Mouse (Mus musculus) hindbrain, embryonic 16.5 days (tissue): ENCODE data around the gene Tmem151a. TPM values are rescaled to one million over a fixed set of nuclear protein-coding genes. Genes with fewer than 3 reads are reported as not detected.

Experiments
- ATAC-seq: fragments of 200-750 bp; cut with Nextera tagmentation; 2 replicates; pipeline ENCODE4 v1.8.0; 2017; ENCODE audit warnings: moderate TSS enrichment, moderate library complexity
- H3K27ac ChIP-seq: fragments of 300-500 bp; sonication (generic); 2 replicates; pipeline ENCODE4 v1.5.1; 2014; ENCODE audit warnings: low read depth, mild to moderate bottlenecking, control low read depth, low read length, moderate library complexity
- H3K27me3 ChIP-seq: fragments of 300-500 bp; sonication (generic); replicated peaks from 2 replicates; pipeline ENCODE4 v1.6.1; 2014; ENCODE audit warnings: low read length; ENCODE audit not compliant: control insufficient read depth, insufficient read depth
- H3K36me3 ChIP-seq: fragments of 300-500 bp; sonication (generic); 2 replicates; pipeline ENCODE4 v1.6.1; 2014; ENCODE audit warnings: mild to moderate bottlenecking, low read length, moderate library complexity, mixed read lengths; ENCODE audit not compliant: control insufficient read depth, insufficient read depth
- H3K4me1 ChIP-seq: fragments of 300-500 bp; sonication (generic); 2 replicates; pipeline ENCODE4 v1.6.1; 2014; ENCODE audit warnings: low read depth, low read length; ENCODE audit not compliant: control insufficient read depth, insufficient read depth
- H3K4me2 ChIP-seq: fragments of 300-500 bp; sonication (generic); 2 replicates; pipeline ENCODE4 v1.6.1; 2014; ENCODE audit warnings: mild to moderate bottlenecking, low read length, control low read depth, moderate library complexity
- H3K4me3 ChIP-seq: fragments of 300-500 bp; sonication (generic); 2 replicates; pipeline ENCODE4 v1.5.1; 2014; ENCODE audit warnings: mild to moderate bottlenecking, low read length, control low read depth, moderate library complexity
- H3K9ac ChIP-seq: fragments of 300-500 bp; sonication (generic); 2 replicates; pipeline ENCODE4 v1.6.1; 2014; ENCODE audit warnings: low read depth, mild to moderate bottlenecking, control low read depth, low read length, moderate library complexity
- H3K9me3 ChIP-seq: fragments of 300-500 bp; sonication (generic); 2 replicates; pipeline ENCODE4 v1.6.1; 2014; ENCODE audit warnings: mild to moderate bottlenecking, low read length, moderate library complexity; ENCODE audit not compliant: control insufficient read depth
- WGBS: fragments of 180-500 bp; shearing (Covaris S2); extraction: QIAGEN DNeasy Blood & Tissue Kit; methylation state at CpG from one replicate; pipeline ENCODE4 v1.1.7; 2014; 5-methylcytosine and 5-hydroxymethylcytosine counted together
- polyA plus RNA-seq: library from polyadenylated mRNA; unstranded; fragments of >200 nt; fragmentation: Nextera tagmentation; extraction: Ambion mirVana; gene quantifications from 2 replicates; pipeline ENCODE4 v1.2.1, GENCODE M21; 2015

Tmem151a gene
- polyA plus RNA-seq, 1 experiment from 2014 or later, result 49.0 TPM

- no peak for ATAC-seq
- Histone ChIP-seq H3K4me1 (peaks cover 8% of the 10 kb centered on the region), H3K27me3 (peaks cover 35% of the 10 kb centered on the region), H3K9me3 (no peaks in the 10 kb centered on the region), H3K4me2 (peak overlapping the region; percentile 5; the same call in 1 of the 2 replicates), H3K9ac (no peak overlapping the region; the same call in 1 of the 2 replicates), H3K4me3 (no peak overlapping the region), H3K36me3 (peaks cover 4% of the 10 kb centered on the region), H3K27ac (no peak overlapping the region)
- 30% methylated on average over 25 of the region's 25 CpGs for WGBS
Measured at GRCm38 (mm10) chr19:5052166-5052822, 33.0 kb downstream of the Tmem151a start.

GRCm38 (mm10) chr19:5051515-5051914 lies 33.8 kb downstream of the Tmem151a start:
- H3K27me3 ChIP-seq, result peaks cover 35% of the 10 kb centered on the region

GRCm38 (mm10) chr19:5051031-5051430 lies 34.3 kb downstream of the Tmem151a start:
- ATAC-seq, result no peak
- H3K4me2 ChIP-seq, result peak overlapping the region; percentile 36
- H3K4me1 ChIP-seq, result peaks cover 8% of the 10 kb centered on the region
- no peak overlapping the region for H3K4me3 ChIP-seq
- 9% methylated on average over 17 of the region's 17 CpGs for WGBS
- H3K9me3 ChIP-seq, result no peaks in the 10 kb centered on the region
- H3K36me3 ChIP-seq, result peaks cover 14% of the 10 kb centered on the region
- H3K9ac ChIP-seq, result no peak overlapping the region; the same call in 1 of the 2 replicates
- peaks cover 35% of the 10 kb centered on the region for H3K27me3 ChIP-seq
- no peak overlapping the region for H3K27ac ChIP-seq

More at GRCm38 (mm10) chr19:5051515-5051914, 33.8 kb downstream of the Tmem151a start:
- peaks cover 8% of the 10 kb centered on the region for H3K4me1 ChIP-seq
- 41% methylated on average over 3 of the region's 3 CpGs for WGBS
- no peak overlapping the region for H3K4me2 ChIP-seq
- no peak for ATAC-seq
- no peaks in the 10 kb centered on the region for H3K9me3 ChIP-seq
- peaks cover 10% of the 10 kb centered on the region for H3K36me3 ChIP-seq
- H3K27ac ChIP-seq, result no peak overlapping the region
- H3K9ac ChIP-seq, result no peak overlapping the region; the same call in 1 of the 2 replicates
- H3K4me3 ChIP-seq, result no peak overlapping the region

GRCm38 (mm10) chr19:5050047-5050905 lies 35.1 kb downstream of the Tmem151a start, which contains the start of gene Rin1:
Rin1 (plus strand) TSS chr19:5050481.
- ATAC-seq, result peak; percentile 53; the same call in 1 of the 2 replicates
- H3K27ac ChIP-seq, result no peak within 1 kb of the TSS
- peaks cover 8% of the 10 kb centered on the region for H3K4me1 ChIP-seq
- H3K4me2 ChIP-seq, result peak within 1 kb of the TSS; percentile 36
- H3K4me3 ChIP-seq, result no peak within 1 kb of the TSS
- H3K9me3 ChIP-seq, result no peaks in the 10 kb centered on the region
- peaks cover 14% of the 10 kb centered on the region for H3K36me3 ChIP-seq
- peaks cover 35% of the 10 kb centered on the region for H3K27me3 ChIP-seq
- H3K9ac ChIP-seq, result no peak within 1 kb of the TSS; the same call in none of the 2 replicates
- 22% methylated on average over 14 of the region's 14 CpGs for WGBS

- Histone ChIP-seq H3K36me3 (peaks cover 16% of the 10 kb centered on the region), H3K4me1 (peaks cover 8% of the 10 kb centered on the region), H3K9me3 (no peaks in the 10 kb centered on the region), H3K4me2 (no peak overlapping the region), H3K27ac (no peak overlapping the region), H3K4me3 (no peak overlapping the region), H3K27me3 (peaks cover 33% of the 10 kb centered on the region), H3K9ac (no peak overlapping the region; the same call in 1 of the 2 replicates)
- 83% methylated on average over 6 of the region's 6 CpGs for WGBS
- no peak for ATAC-seq
Measured at GRCm38 (mm10) chr19:5049325-5049724, 36.0 kb downstream of the Tmem151a start.

- Histone ChIP-seq H3K9ac (no peak overlapping the region), H3K4me2 (no peak overlapping the region), H3K9me3 (no peaks in the 10 kb centered on the region), H3K4me1 (peaks cover 8% of the 10 kb centered on the region), H3K36me3 (peaks cover 18% of the 10 kb centered on the region), H3K27ac (no peak overlapping the region), H3K27me3 (peaks cover 33% of the 10 kb centered on the region), H3K4me3 (no peak overlapping the region)
- WGBS, result 83% methylated on average over 14 of the region's 14 CpGs
- no peak for ATAC-seq
Measured at GRCm38 (mm10) chr19:5048138-5049056, 36.9 kb downstream of the Tmem151a start.

- Histone ChIP-seq H3K4me1 (peaks cover 17% of the 10 kb centered on the region), H3K4me2 (no peak overlapping the region), H3K9me3 (no peaks in the 10 kb centered on the region), H3K27me3 (peaks cover 8% of the 10 kb centered on the region; the same call in 1 of the 2 replicates), H3K9ac (no peak overlapping the region), H3K27ac (no peak overlapping the region), H3K4me3 (no peak overlapping the region), H3K36me3 (peaks cover 18% of the 10 kb centered on the region)
- no peak for ATAC-seq
- WGBS, result 85% methylated on average over 4 of the region's 4 CpGs
Measured at GRCm38 (mm10) chr19:5045531-5045930, 39.8 kb downstream of the Tmem151a start.

- Histone ChIP-seq H3K36me3 (peaks cover 9% of the 10 kb centered on the region; the same call in 1 of the 2 replicates), H3K27me3 (no peaks in the 10 kb centered on the region), H3K27ac (no peak overlapping the region), H3K4me2 (peak overlapping the region; percentile 96), H3K9ac (peak overlapping the region; percentile 83), H3K4me3 (peak overlapping the region; percentile 92), H3K4me1 (peaks cover 27% of the 10 kb centered on the region), H3K9me3 (no peaks in the 10 kb centered on the region)
- ATAC-seq, result no peak
- WGBS, result 3% methylated on average over 16 of the region's 16 CpGs
Measured at GRCm38 (mm10) chr19:5041588-5041987, 43.7 kb downstream of the Tmem151a start.
